Mouse (Mus musculus) heart, adult 2 months (tissue): ENCODE results near the gene Eya2. TPM values are rescaled to one million over a fixed set of nuclear protein-coding genes. Genes with fewer than 3 reads are reported as not detected.

Experiments
- DNase-seq, 2 experiments: peaks; one replicate each; pipeline ENCODE4 v3.0.0; 2021
- H3K27ac ChIP-seq: fragments of 200-600 bp; 2 replicates; pipeline ENCODE4 v1.8.1; 2022
- H3K27me3 ChIP-seq: fragments of 200-500 bp; 2 replicates; pipeline ENCODE4 v1.6.1; 2012; ENCODE audit warnings: mild to moderate bottlenecking, low read length, inconsistent platforms, mixed read lengths; ENCODE audit not compliant: control insufficient read depth, insufficient read depth
- H3K36me3 ChIP-seq: fragments of 200-500 bp; 2 replicates; pipeline ENCODE4 v1.6.1; 2012; ENCODE audit warnings: low read length, inconsistent platforms; ENCODE audit not compliant: control insufficient read depth, insufficient read depth
- H3K4me1 ChIP-seq: fragments of 200-500 bp; 2 replicates; pipeline ENCODE4 v1.6.1; 2011; ENCODE audit warnings: low read length; ENCODE audit not compliant: control insufficient read depth, insufficient read depth
- H3K4me3 ChIP-seq: fragments of 200-600 bp; 2 replicates; pipeline ENCODE4 v1.8.1; 2022
- H3K79me2 ChIP-seq: fragments of 200-500 bp; replicated peaks from 2 replicates; pipeline ENCODE4 v1.6.1; 2012; ENCODE audit warnings: mild to moderate bottlenecking, inconsistent platforms, low read length, moderate library complexity, mixed read lengths; ENCODE audit not compliant: control insufficient read depth, insufficient read depth
- H3K9ac ChIP-seq: fragments of 200-500 bp; 2 replicates; pipeline ENCODE4 v1.6.1; 2012; ENCODE audit warnings: low read depth, mild to moderate bottlenecking, control low read depth, inconsistent platforms, low read length, mixed read lengths
- CTCF ChIP-seq: fragments of 200-600 bp; IDR thresholded peaks from 2 replicates; pipeline ENCODE4 v1.8.1; 2022; ENCODE audit warnings: antibody characterized with exemption, mild to moderate bottlenecking, moderate library complexity
- EP300 ChIP-seq: fragments of 200-500 bp; IDR thresholded peaks from 2 replicates; pipeline ENCODE4 v1.6.1; 2011; ENCODE audit warnings: low read depth, low read length, control low read depth; ENCODE audit not compliant: insufficient read depth
- POLR2A ChIP-seq: fragments of 200-500 bp; IDR thresholded peaks from 2 replicates; pipeline ENCODE4 v1.6.1; 2011; ENCODE audit warnings: mild to moderate bottlenecking, low read depth, low read length, control low read depth; ENCODE audit not compliant: insufficient read depth
- WGBS: fragments of 180-500 bp; shearing (Covaris S2); methylation state at CpG from one replicate; pipeline ENCODE4 v1.1.7; 2018; 5-methylcytosine and 5-hydroxymethylcytosine counted together
- intact Hi-C: fragments of 180-260 bp; cut with DNase I; formaldehyde crosslinking; loops from one replicate; pipeline ENCODE4 v1.15.1; 2025
- polyA plus RNA-seq: library from polyadenylated mRNA; depleted of rRNA; stranded (reverse); fragments of >200 nt; gene quantifications from 2 replicates; pipeline ENCODE4 v1.2.3, GENCODE M21; 2012
- total RNA-seq, 2 experiments: library from RNA; stranded (reverse); gene quantifications; 2 replicates each; pipeline ENCODE4 v1.2.3; 2021

The Eya2 gene
- total and polyA plus RNA-seq, 3 experiments = 0.55 to 5.5 (median 1.6) TPM

DNA sequence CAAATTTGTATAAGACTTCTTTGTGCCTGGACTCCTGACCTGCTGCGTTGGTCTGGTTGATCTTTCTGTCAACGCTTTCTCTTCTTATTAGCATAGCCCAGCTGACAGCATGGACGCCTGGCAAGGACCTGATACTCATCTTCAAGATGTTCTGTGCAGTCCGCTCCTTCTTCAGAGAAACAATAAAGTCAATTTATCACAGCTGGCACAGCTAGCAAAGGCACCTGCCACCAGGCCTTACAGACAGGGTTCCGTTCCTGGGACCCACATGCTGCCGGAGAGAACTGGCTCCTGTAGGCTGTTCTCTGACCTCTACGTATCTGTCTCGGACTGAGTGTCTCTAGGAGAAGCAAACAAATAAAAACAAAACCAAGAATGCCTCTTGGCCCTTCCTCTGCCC is 11.8 kb upstream of the Eya2 start:
- H3K36me3 ChIP-seq = no peaks in the 10 kb centered on the region
- no peak for DNase-seq
- H3K27ac ChIP-seq = no peak overlapping the region
- H3K4me3 ChIP-seq = no peak overlapping the region
- H3K27me3 ChIP-seq = peaks cover 1% of the 10 kb centered on the region; the same call in 1 of the 2 replicates
- 63% methylated on average over 8 of the region's 8 CpGs for WGBS
- no peak overlapping the region for H3K9ac ChIP-seq
- intact Hi-C loops = no loop called here
- TF ChIP-seq EP300 = no peak
- TF ChIP-seq POLR2A = no peak
- no peak for TF ChIP-seq CTCF
- H3K4me1 ChIP-seq = no peaks in the 10 kb centered on the region
- no peaks in the 10 kb centered on the region for H3K79me2 ChIP-seq

DNA sequence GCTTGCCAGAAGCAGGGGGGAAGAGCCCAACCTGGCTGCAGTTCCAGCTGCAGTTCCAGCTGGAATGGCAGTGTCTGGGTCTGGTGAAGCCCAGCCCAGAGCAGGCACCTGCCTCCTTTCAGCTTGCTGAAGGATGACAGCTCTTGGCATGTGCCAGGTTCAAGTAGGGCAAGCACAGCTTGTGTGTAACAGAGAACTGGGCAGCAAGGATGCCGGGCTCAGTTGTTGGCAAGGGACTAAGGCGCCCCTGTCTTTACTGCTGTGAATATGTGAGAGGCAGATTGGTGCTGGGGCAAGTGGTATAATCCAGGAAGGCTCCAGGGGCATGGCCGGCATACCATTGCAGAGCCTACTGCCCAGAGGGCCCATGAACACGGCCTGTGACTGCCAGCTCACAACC is 11.3 kb upstream of the Eya2 start:
- Histone ChIP-seq H3K27ac (no peak overlapping the region), H3K36me3 (no peaks in the 10 kb centered on the region), H3K79me2 (no peaks in the 10 kb centered on the region), H3K4me3 (no peak overlapping the region), H3K4me1 (no peaks in the 10 kb centered on the region), H3K27me3 (peaks cover 1% of the 10 kb centered on the region; the same call in 1 of the 2 replicates), H3K9ac (no peak overlapping the region)
- 64% methylated on average over 4 of the region's 4 CpGs for WGBS
- intact Hi-C loops = no loop called here
- DNase-seq = no peak
- no peak for TF ChIP-seq POLR2A
- no peak for TF ChIP-seq CTCF
- TF ChIP-seq EP300 = no peak

DNA sequence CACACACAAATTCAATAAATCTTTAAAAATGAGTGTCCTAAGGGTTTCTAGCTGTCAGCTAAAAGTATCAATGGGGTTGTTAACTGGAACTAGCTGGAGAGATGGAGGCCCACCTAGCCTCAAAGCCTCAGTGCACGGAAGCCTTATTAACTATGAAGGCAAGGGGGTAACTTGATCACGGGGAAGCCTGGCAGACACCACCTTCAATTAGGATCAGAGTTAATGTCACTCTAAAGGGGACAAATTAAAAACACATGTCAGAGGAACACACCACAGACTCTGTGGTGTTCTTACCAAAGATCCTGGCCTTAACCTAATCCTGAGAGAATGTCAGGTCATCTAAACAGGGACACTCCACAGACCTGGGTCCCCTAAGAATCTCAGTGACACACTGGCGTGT is 10.3 kb upstream of the Eya2 start:
- 86% methylated on average over 3 of the region's 3 CpGs for WGBS
- H3K36me3 ChIP-seq = no peaks in the 10 kb centered on the region
- H3K4me3 ChIP-seq = no peak overlapping the region
- H3K27me3 ChIP-seq = peaks cover 1% of the 10 kb centered on the region; the same call in 1 of the 2 replicates
- no peaks in the 10 kb centered on the region for H3K4me1 ChIP-seq
- intact Hi-C loops = no loop called here
- H3K27ac ChIP-seq = no peak overlapping the region
- H3K79me2 ChIP-seq = no peaks in the 10 kb centered on the region
- TF ChIP-seq POLR2A = no peak
- no peak for TF ChIP-seq CTCF
- TF ChIP-seq EP300 = no peak
- no peak for DNase-seq
- no peak overlapping the region for H3K9ac ChIP-seq

DNA sequence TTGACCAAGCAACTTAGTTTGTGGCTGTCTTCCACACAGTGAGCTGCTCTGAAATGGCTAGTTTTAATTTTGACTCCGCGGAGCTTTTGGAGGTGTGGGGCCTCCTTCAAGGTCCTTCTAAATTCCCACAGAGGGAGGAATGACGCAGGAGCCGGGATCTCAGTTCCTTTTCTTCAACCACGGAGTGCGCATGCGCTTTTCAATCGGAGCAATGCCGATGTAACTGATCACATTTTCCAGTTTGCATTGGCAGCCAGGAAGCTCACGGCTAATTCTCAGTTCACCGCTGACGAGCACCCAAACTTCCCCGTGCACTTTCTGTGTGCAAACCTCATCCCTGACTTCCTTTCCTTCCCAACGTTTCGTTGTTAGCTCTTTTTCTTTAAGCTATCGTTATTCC is 4.1 kb upstream of the Eya2 start:
- H3K4me3 ChIP-seq = no peak overlapping the region
- 76% methylated on average over 16 of the region's 16 CpGs for WGBS
- DNase-seq = no peak
- H3K79me2 ChIP-seq = no peaks in the 10 kb centered on the region
- H3K36me3 ChIP-seq = no peaks in the 10 kb centered on the region
- H3K9ac ChIP-seq = no peak overlapping the region
- intact Hi-C loops = no loop called here
- no peaks in the 10 kb centered on the region for H3K4me1 ChIP-seq
- H3K27me3 ChIP-seq = peaks cover 7% of the 10 kb centered on the region; the same call in 1 of the 2 replicates
- TF ChIP-seq EP300 (no peak), POLR2A (no peak), CTCF (no peak)
- H3K27ac ChIP-seq = no peak overlapping the region

DNA sequence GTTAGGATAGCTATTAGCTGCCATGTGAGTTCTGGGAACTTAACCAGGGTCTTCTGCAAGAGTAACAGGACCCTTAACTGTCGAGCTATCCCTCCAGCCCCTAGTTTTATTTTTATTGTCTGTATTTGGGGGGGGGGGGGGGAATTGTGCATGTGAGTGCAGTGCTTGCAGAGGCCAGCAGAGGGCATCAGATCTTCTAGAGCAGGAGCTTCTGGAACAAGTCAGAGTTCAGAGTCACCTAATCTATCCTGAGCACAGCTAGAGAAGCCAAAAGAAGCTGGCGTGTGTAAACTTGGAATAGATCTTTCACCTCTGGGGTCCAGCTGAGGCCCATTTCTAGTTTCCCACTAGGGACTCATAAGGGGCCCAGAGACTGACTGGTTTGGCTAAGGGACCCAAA is 1.1 kb upstream of the Eya2 start:
- Histone ChIP-seq H3K9ac (no peak overlapping the region), H3K27ac (no peak overlapping the region), H3K36me3 (no peaks in the 10 kb centered on the region), H3K4me3 (no peak overlapping the region), H3K27me3 (peaks cover 7% of the 10 kb centered on the region; the same call in 1 of the 2 replicates), H3K4me1 (no peaks in the 10 kb centered on the region), H3K79me2 (no peaks in the 10 kb centered on the region)
- DNase-seq = no peak
- intact Hi-C loops = no loop called here
- WGBS = 88% methylated on average over 2 of the region's 2 CpGs
- TF ChIP-seq EP300 (no peak), CTCF (0 out of 2 replicates have a peak, but pooled peaks have one; percentile 14)

DNA sequence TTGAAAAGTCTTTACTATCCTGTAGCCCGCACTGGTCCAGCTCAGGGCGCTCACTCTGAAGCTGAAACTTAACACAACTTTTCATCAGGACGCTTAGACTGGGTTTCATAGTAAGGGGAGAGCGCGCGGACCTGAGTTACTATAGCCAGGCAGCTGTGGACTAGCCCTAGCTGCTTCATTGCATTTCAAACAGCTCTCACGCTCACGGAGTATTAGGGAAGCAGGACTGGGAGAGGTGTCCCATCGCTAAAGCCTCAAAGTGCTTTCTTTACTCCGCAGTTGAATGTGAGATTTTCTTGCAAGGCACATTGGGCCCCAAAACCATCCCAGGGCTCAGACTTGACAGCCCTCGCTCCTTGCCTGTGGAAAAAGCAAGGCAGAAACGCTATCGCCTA is 841 bp downstream of the Eya2 start:
- Histone ChIP-seq H3K27me3 (peaks cover 7% of the 10 kb centered on the region; the same call in 1 of the 2 replicates), H3K36me3 (no peaks in the 10 kb centered on the region), H3K4me1 (no peaks in the 10 kb centered on the region), H3K79me2 (no peaks in the 10 kb centered on the region), H3K9ac (no peak overlapping the region), H3K27ac (no peak overlapping the region), H3K4me3 (no peak overlapping the region)
- 6% methylated on average over 13 of the region's 13 CpGs for WGBS
- TF ChIP-seq POLR2A (no peak), EP300 (no peak), CTCF (no peak)
- no peak for DNase-seq
- intact Hi-C loops = no loop called here

DNA sequence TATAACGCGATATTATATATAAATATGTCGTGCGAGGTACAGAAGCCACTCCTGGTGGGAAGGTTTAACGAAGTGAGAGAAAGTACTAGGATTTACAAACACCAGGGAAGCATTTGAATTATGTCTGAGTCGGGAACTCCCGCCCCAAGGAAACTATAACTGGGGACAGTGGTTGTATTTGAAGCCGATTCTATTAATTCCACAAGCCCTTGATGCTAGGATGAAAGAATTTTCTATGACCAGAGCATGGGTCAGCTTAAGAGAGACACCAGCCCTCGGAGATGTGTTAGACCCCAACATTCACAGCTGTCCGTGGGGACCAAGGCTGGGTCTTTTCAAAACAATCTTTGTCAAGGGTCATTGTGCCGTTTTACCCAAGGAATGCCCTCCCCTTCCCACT is 1.3 kb downstream of the Eya2 start:
- H3K9ac ChIP-seq = no peak overlapping the region
- H3K4me3 ChIP-seq = no peak overlapping the region
- intact Hi-C loops = no loop called here
- no peaks in the 10 kb centered on the region for H3K4me1 ChIP-seq
- WGBS = 26% methylated on average over 11 of the region's 11 CpGs
- no peak for DNase-seq
- peaks cover 7% of the 10 kb centered on the region; the same call in 1 of the 2 replicates for H3K27me3 ChIP-seq
- no peaks in the 10 kb centered on the region for H3K79me2 ChIP-seq
- no peak for TF ChIP-seq POLR2A
- H3K27ac ChIP-seq = no peak overlapping the region
- no peaks in the 10 kb centered on the region for H3K36me3 ChIP-seq
